Mouse (Mus musculus): ENCODE data around the gene Tmem170b. TPM values are rescaled to one million over a fixed set of nuclear protein-coding genes. Genes with fewer than 3 reads are reported as not detected.
A peak's percentile ranks its signal among the peaks of the same experiment; 100 is the strongest.

Tmem170b gene
- total RNA-seq, 2 experiments from 2014 or later, result 23.6 TPM

GRCm38 (mm10) chr13:41611046-41611445 lies 5.3 kb downstream of the Tmem170b start:
- DNase-seq, result no peak

GRCm38 (mm10) chr13:41614539-41614938 lies 8.8 kb downstream of the Tmem170b start:
- DNase-seq, result no peak

GRCm38 (mm10) chr13:41614982-41615381 lies 9.3 kb downstream of the Tmem170b start:
- no peak for DNase-seq

GRCm38 (mm10) chr13:41619470-41619869 lies 13.8 kb downstream of the Tmem170b start:
- no peak for DNase-seq

GRCm38 (mm10) chr13:41620132-41620531 lies 14.4 kb downstream of the Tmem170b start:
- no peak for DNase-seq

GRCm38 (mm10) chr13:41624123-41624522 lies 18.4 kb downstream of the Tmem170b start:
- DNase-seq, result no peak

GRCm38 (mm10) chr13:41625248-41625647 lies 19.5 kb downstream of the Tmem170b start:
- DNase-seq, result no peak

GRCm38 (mm10) chr13:41627277-41627916 lies 21.7 kb downstream of the Tmem170b start:
- no peak for DNase-seq

GRCm38 (mm10) chr13:41634401-41634818 lies 28.7 kb downstream of the Tmem170b start:
- peak; percentile 81 for DNase-seq

- DNase-seq, result no peak
Observed at GRCm38 (mm10) chr13:41638083-41638482, 32.4 kb downstream of the Tmem170b start.

- DNase-seq, result peak; percentile 81
Observed at GRCm38 (mm10) chr13:41642851-41643250, 37.1 kb downstream of the Tmem170b start.

GRCm38 (mm10) chr13:41643798-41644197 lies 38.1 kb downstream of the Tmem170b start:
- DNase-seq, result peak; percentile 30

- DNase-seq, result no peak
Observed at GRCm38 (mm10) chr13:41644591-41645482, 39.1 kb downstream of the Tmem170b start.

- DNase-seq, result no peak
Observed at GRCm38 (mm10) chr13:41645483-41645859, 39.8 kb downstream of the Tmem170b start.

- DNase-seq, result no peak
Observed at GRCm38 (mm10) chr13:41647976-41648375, 42.3 kb downstream of the Tmem170b start.

- no peak for DNase-seq
Observed at GRCm38 (mm10) chr13:41650665-41651064, 45.0 kb downstream of the Tmem170b start.

GRCm38 (mm10) chr13:41653791-41654190 lies 48.1 kb downstream of the Tmem170b start:
- DNase-seq, result no peak

- DNase-seq, result peak; percentile 16
Observed at GRCm38 (mm10) chr13:41655576-41656090, 49.9 kb downstream of the Tmem170b start.

- DNase-seq, result no peak
Observed at GRCm38 (mm10) chr13:41660052-41660793, 54.5 kb downstream of the Tmem170b start.

- DNase-seq, result no peak
Observed at GRCm38 (mm10) chr13:41661116-41661515, 55.4 kb downstream of the Tmem170b start.

- peak; percentile 85 for DNase-seq
Observed at GRCm38 (mm10) chr13:41662401-41663070, 56.8 kb downstream of the Tmem170b start.
